Mouse (Mus musculus) embryonic facial prominence, embryonic 14.5 days (tissue): ENCODE results near the gene Gm3336. TPM values are rescaled to one million over a fixed set of nuclear protein-coding genes. Genes with fewer than 3 reads are reported as not detected.

ENCODE experiments used
- ATAC-seq: fragments of 200-750 bp; cut with Nextera tagmentation; 2 replicates; pipeline ENCODE4 v1.8.0; 2017; ENCODE audit warnings: low read depth, moderate number of reproducible peaks, moderate TSS enrichment
- DNase-seq: peaks from one replicate; pipeline ENCODE4 v3.0.0-alpha.2; 2015; ENCODE audit warnings: low spot score
- H3K27ac ChIP-seq: fragments of 300-500 bp; sonication (generic); replicated peaks from 2 replicates; pipeline ENCODE4 v1.5.1; 2014; ENCODE audit warnings: low read depth, mild to moderate bottlenecking, low read length, moderate library complexity
- H3K27me3 ChIP-seq: fragments of 300-500 bp; sonication (generic); replicated peaks from 2 replicates; pipeline ENCODE4 v1.6.1; 2014; ENCODE audit warnings: low read length; ENCODE audit not compliant: control insufficient read depth, insufficient read depth
- H3K36me3 ChIP-seq: fragments of 300-500 bp; sonication (generic); 2 replicates; pipeline ENCODE4 v1.6.1; 2014; ENCODE audit warnings: low read length, mixed read lengths; ENCODE audit not compliant: control insufficient read depth, insufficient read depth
- H3K4me1 ChIP-seq: fragments of 300-500 bp; sonication (generic); 2 replicates; pipeline ENCODE4 v1.6.1; 2014; ENCODE audit warnings: antibody characterized with exemption, low read length; ENCODE audit not compliant: control insufficient read depth, insufficient read depth
- H3K4me2 ChIP-seq: fragments of 300-500 bp; sonication (generic); 2 replicates; pipeline ENCODE4 v1.6.1; 2014; ENCODE audit warnings: low read depth, mild to moderate bottlenecking, low read length, moderate library complexity, mixed read lengths
- H3K4me3 ChIP-seq: fragments of 300-500 bp; sonication (generic); 2 replicates; pipeline ENCODE4 v1.5.1; 2014; ENCODE audit warnings: low read depth, mild to moderate bottlenecking, low read length
- H3K9ac ChIP-seq: fragments of 300-500 bp; sonication (generic); 2 replicates; pipeline ENCODE4 v1.6.1; 2014; ENCODE audit warnings: low read depth, mild to moderate bottlenecking, low read length, moderate library complexity, mixed read lengths
- H3K9me3 ChIP-seq: fragments of 300-500 bp; sonication (generic); 2 replicates; pipeline ENCODE4 v1.6.1; 2016; ENCODE audit warnings: low read length; ENCODE audit not compliant: control insufficient read depth
- WGBS: fragments of 180-500 bp; shearing (Covaris S2); extraction: QIAGEN DNeasy Blood & Tissue Kit; methylation state at CpG from one replicate; pipeline ENCODE4 v1.1.7; 2014; 5-methylcytosine and 5-hydroxymethylcytosine counted together
- polyA plus RNA-seq: library from polyadenylated mRNA; unstranded; fragments of >200 nt; fragmentation: Nextera tagmentation; extraction: Ambion mirVana; gene quantifications from 2 replicates; pipeline ENCODE4 v1.2.1, GENCODE M21; 2014

Gm3336 gene
- polyA plus RNA-seq, 1 experiment from 2014 or later: not detected

DNA sequence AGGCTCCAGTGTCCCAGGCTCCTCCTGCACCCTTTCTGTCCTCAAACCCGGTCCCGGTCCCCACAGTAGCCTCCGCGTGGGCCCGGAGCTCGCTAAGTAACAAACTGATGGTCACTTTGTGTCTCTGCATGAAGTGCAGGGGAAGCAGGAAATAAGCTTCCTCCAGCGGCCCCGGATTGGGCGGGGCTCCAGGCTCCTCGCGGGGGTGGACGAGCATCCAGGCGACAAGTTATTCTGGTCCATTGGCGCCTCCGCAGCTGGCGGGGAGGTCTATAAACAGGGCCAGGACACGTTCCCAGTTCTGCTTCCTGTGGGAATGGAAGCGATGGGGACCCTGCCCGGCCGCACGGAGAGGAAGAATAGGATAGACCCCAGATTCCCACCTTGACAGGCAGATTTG is 34.8 kb downstream of the Gm3336 start:
- H3K9ac ChIP-seq: peak overlapping the region; percentile 32; the same call in 1 of the 2 replicates
- H3K27me3 ChIP-seq: peaks cover 13% of the 10 kb centered on the region
- H3K36me3 ChIP-seq: peaks cover 22% of the 10 kb centered on the region
- H3K9me3 ChIP-seq: no peaks in the 10 kb centered on the region
- WGBS: 17% methylated on average over 21 of the region's 21 CpGs
- H3K27ac ChIP-seq: peak overlapping the region; percentile 68
- no peak for ATAC-seq
- DNase-seq: peak; percentile 78
- H3K4me2 ChIP-seq: peak overlapping the region; percentile 30
- H3K4me3 ChIP-seq: no peak overlapping the region
- H3K4me1 ChIP-seq: peaks cover 22% of the 10 kb centered on the region

DNA sequence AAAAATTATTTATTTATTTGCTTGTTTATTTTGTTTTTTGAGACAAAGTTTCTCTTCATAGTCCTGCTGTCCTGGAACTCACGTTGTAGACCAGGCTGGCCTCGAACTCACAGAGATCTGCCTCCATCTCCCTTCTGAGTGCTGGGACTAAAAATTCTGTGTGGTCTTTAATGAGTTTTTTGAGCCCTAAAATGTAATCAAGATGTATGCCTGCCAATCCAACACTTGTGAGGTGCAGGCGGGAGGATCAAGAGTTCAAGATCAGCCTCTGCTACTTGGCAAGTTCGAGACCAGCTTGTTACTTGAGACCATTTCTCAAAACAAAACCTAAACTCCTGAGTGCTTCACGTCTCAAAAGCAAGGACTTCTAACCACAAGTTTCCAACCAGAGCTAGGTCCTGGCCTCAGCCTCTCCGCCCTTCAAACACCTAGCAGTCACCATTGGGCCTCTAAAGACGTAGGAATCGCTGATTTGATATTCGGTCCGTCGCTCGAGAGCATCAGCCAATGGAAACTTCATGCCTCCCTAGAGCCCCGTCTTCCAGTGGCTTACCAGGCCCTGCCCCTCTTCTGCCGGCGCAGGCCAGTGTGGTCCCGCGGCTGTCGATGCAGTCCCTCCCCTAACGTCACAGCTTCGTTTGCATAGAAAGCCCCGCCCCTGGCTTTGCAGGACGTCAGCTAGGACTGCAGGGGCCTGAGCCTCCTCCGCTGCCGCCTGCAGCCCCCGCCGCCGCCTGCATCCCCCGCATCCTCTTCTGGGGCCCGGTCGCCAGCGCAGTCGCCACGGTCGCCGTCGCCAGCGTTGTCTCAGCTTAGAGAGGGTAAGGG is 35.9 kb downstream of the Gm3336 start, which contains the start of gene Rab3a:
Rab3a (plus strand) TSS at position 637 of the 828 bp plus-strand sequence.
- peaks cover 22% of the 10 kb centered on the region for H3K4me1 ChIP-seq
- peak within 1 kb of the TSS; percentile 76 for H3K4me3 ChIP-seq
- H3K4me2 ChIP-seq: peak within 1 kb of the TSS; percentile 94
- peak within 1 kb of the TSS; percentile 84 for H3K9ac ChIP-seq
- ATAC-seq (peak; percentile 99), DNase-seq (peak; percentile 100)
- peak within 1 kb of the TSS; percentile 84 for H3K27ac ChIP-seq
- H3K36me3 ChIP-seq: peaks cover 30% of the 10 kb centered on the region
- peaks cover 3% of the 10 kb centered on the region; the same call in 1 of the 2 replicates for H3K27me3 ChIP-seq
- H3K9me3 ChIP-seq: no peaks in the 10 kb centered on the region
- 10% methylated on average over 30 of the region's 37 CpGs for WGBS

DNA sequence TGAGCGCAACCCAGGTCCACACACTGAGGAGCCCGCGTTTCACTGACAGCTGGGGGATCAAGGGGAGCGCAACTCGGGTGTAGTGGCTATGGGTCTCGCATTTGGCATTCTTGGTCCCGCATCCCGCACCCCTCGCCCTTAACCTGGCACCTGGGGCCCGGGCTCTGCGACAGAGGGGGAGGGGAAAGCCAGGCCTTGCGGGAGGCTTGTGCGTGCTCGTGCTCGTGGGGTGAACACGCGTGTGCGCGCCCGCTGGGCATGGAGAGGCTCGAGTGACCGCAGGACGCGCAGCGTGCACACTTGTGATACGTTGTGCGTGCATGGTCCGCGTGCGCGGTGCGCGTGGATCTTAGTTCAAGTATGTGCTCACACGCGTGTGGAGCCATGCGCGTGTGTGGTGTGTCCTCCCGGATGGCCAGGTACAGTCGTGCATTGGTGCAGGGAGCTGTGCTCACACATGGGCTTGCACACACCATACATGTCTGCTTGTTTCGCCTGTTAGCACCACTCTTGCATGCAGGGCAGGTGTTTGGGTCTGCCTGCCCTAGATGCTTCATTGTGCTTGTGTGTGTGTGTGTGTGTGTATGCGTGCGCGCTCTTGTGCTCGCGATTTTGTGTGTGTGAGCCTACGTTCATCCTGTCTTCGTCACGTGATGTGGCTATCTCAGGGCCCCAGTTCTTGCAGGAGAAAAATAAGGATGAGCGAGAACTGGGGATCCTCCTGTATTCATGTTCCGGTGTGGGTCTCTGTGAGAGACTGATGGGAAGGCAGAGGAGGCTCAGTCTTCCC is 36.7 kb downstream of the Gm3336 start:
- H3K9me3 ChIP-seq: no peaks in the 10 kb centered on the region
- H3K36me3 ChIP-seq: peaks cover 30% of the 10 kb centered on the region
- H3K4me3 ChIP-seq: peak overlapping the region; percentile 76
- H3K9ac ChIP-seq: peak overlapping the region; percentile 84
- H3K27me3 ChIP-seq: no peaks in the 10 kb centered on the region
- WGBS: 14% methylated on average over 44 of the region's 50 CpGs
- DNase-seq (peak; percentile 63), ATAC-seq (peak; percentile 17)
- H3K27ac ChIP-seq: peak overlapping the region; percentile 74
- peaks cover 27% of the 10 kb centered on the region for H3K4me1 ChIP-seq
- H3K4me2 ChIP-seq: peak overlapping the region; percentile 94

DNA sequence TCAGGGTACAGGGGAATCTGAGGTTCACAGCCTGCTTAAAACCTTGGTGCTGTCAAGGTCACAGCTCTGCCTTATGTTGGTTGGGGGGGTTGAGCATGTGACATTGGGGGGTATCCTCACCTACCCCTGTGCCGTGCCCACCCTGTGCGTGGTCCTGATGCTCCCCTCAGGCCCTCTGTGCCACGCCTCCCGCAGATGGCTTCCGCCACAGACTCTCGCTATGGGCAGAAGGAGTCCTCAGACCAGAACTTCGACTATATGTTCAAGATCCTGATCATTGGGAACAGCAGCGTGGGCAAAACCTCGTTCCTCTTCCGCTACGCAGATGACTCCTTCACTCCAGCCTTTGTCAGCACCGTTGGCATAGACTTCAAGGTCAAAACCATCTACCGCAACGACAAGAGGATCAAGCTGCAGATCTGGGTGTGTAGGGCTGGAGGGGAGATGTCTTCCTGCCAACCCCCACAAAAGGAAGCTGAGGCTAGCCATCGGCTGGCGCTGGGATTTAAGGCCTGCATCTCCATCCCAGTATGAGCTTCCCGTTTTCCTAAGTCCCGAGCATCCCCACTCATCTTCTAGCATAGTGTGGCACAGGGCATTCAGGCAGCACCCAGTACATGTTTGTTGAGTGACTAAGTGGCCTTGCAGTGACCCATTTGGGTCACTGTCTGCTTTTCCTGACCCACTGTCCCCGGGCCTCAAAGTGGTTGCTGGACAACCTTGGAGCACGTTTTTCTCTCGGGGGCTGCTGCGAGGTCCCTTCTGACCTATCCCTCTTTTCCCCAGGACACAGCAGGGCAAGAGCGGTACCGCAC is 37.5 kb downstream of the Gm3336 start:
- peak overlapping the region; percentile 84; the same call in 1 of the 2 replicates for H3K9ac ChIP-seq
- peak overlapping the region; percentile 76 for H3K4me3 ChIP-seq
- no peaks in the 10 kb centered on the region for H3K9me3 ChIP-seq
- DNase-seq (no peak), ATAC-seq (no peak)
- peaks cover 29% of the 10 kb centered on the region for H3K4me1 ChIP-seq
- no peaks in the 10 kb centered on the region for H3K27me3 ChIP-seq
- H3K27ac ChIP-seq: no peak overlapping the region
- WGBS: 86% methylated on average over 24 of the region's 24 CpGs
- H3K4me2 ChIP-seq: peak overlapping the region; percentile 94
- peaks cover 30% of the 10 kb centered on the region for H3K36me3 ChIP-seq

DNA sequence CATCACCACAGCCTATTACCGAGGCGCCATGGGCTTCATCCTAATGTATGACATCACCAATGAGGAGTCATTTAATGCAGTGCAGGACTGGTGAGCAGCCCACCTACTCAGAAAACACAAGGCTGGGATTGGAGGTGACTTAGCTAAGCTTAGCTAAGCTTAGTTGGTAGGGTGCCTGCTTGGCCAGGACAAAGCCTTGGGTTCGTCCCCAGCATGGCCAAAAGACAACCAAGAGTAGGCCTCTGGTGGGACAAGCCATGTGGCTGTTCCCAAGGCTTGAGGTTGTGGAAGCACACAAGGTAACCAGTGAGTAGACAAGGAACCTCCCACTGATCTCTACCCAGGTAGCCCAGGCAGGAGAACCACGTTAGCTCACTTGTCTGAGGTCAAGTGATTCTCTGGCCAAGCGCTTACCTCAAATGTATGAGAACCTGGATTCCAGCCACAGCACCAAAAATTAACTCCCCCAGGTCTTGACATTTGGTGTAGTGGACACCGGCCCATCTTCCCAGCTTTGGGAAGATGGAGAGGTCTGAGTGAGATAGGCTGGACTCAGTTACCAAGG is 38.2 kb downstream of the Gm3336 start:
- Histone ChIP-seq H3K36me3 (peaks cover 30% of the 10 kb centered on the region), H3K4me1 (peaks cover 34% of the 10 kb centered on the region), H3K4me3 (no peak overlapping the region), H3K9me3 (no peaks in the 10 kb centered on the region), H3K27me3 (no peaks in the 10 kb centered on the region), H3K27ac (no peak overlapping the region), H3K4me2 (no peak overlapping the region), H3K9ac (no peak overlapping the region)
- ATAC-seq: no peak
- 95% methylated on average over 6 of the region's 6 CpGs for WGBS
- no peak for DNase-seq

DNA sequence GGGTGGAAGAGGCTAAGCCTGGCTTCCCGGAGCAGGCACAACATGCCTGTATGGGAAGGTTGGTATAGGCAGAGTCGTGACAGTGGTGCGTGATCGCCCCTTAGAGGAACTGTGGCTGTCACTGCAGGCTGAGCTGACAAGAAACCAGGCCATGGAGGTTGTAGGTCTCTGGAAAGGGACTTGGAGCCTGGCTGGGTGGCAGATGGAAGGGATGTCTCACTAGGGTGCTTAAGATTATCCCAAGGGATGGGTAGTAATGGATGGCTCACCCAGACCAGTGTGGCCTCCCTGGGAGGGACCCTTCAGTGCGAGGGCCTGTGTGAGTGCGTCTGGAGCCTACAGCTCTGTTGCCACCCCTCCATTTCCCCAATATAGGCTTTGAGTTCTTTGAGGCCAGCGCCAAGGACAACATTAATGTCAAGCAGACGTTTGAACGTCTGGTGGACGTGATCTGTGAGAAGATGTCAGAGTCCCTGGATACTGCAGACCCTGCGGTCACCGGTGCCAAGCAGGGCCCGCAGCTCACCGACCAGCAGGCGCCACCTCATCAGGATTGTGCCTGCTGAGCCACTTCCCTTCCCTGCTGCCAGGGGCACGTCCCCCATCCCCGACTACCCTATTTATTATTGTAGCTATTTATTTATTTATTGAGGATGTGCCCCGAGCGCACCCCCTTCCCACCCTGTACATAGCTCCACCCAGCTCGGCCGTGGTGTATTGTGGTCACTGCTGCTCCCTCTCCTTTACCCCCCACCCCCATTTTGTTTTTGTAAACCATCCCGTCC is 39.4 kb downstream of the Gm3336 start:
- H3K4me3 ChIP-seq: no peak overlapping the region
- ATAC-seq (no peak), DNase-seq (no peak)
- 71% methylated on average over 22 of the region's 22 CpGs for WGBS
- H3K27me3 ChIP-seq: no peaks in the 10 kb centered on the region
- peaks cover 32% of the 10 kb centered on the region for H3K36me3 ChIP-seq
- H3K9ac ChIP-seq: no peak overlapping the region; the same call in 1 of the 2 replicates
- no peak overlapping the region for H3K4me2 ChIP-seq
- no peaks in the 10 kb centered on the region for H3K9me3 ChIP-seq
- H3K4me1 ChIP-seq: peaks cover 29% of the 10 kb centered on the region
- no peak overlapping the region for H3K27ac ChIP-seq

DNA sequence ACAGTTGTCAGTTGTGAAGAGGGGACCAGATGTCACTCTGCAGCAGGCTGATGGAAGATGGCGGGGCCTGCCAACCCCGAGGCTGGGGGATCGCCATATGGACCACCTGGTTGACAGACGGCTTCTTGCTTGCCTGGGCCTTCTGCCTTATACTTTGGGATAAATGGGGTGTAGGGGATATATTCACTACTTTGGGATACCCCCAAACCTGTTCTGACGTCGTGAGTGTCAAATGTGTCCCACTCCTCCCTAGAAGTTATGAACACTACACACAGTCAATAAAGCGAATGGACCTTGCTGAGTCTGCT is 39.9 kb downstream of the Gm3336 start:
- Histone ChIP-seq H3K9ac (no peak overlapping the region), H3K27ac (no peak overlapping the region), H3K27me3 (no peaks in the 10 kb centered on the region), H3K36me3 (peaks cover 37% of the 10 kb centered on the region), H3K4me3 (no peak overlapping the region), H3K4me1 (peaks cover 23% of the 10 kb centered on the region), H3K9me3 (no peaks in the 10 kb centered on the region), H3K4me2 (no peak overlapping the region)
- no peak for DNase-seq
- WGBS: 73% methylated on average over 7 of the region's 7 CpGs
- ATAC-seq: no peak
